Mouse (Mus musculus) gastrocnemius, postnatal 10 days (tissue): Measurements from ENCODE around the gene Gna11. TPM values are rescaled to one million over a fixed set of nuclear protein-coding genes. Genes with fewer than 3 reads are reported as not detected.

Source experiments
- DNase-seq: peaks from one replicate; pipeline ENCODE4 v3.0.0; 2021; ENCODE audit warnings: mixed read lengths
- total RNA-seq, 2 experiments: library from RNA; stranded (reverse); gene quantifications; 2 replicates each; pipeline ENCODE4 v1.2.3; 2021

Gene Gna11
- total RNA-seq, 2 experiments from 2014 or later, result 40.6 to 44.8 TPM

GRCm38 (mm10) chr10:81542727-81543460 is 2.1 kb downstream of the Gna11 start:
- no peak for DNase-seq

GRCm38 (mm10) chr10:81541803-81542202 is 3.2 kb downstream of the Gna11 start:
- DNase-seq, result peak; percentile 60

- no peak for DNase-seq
Measured at GRCm38 (mm10) chr10:81541363-81541762, 3.6 kb downstream of the Gna11 start.

GRCm38 (mm10) chr10:81538321-81539048 is 6.5 kb downstream of the Gna11 start:
- no peak for DNase-seq

GRCm38 (mm10) chr10:81537429-81537828 is 7.6 kb downstream of the Gna11 start:
- no peak for DNase-seq

GRCm38 (mm10) chr10:81536734-81537133 is 8.3 kb downstream of the Gna11 start:
- DNase-seq, result peak; percentile 56

GRCm38 (mm10) chr10:81534826-81535225 is 10.2 kb downstream of the Gna11 start:
- DNase-seq, result no peak

GRCm38 (mm10) chr10:81526779-81527178 is 18.2 kb downstream of the Gna11 start:
- DNase-seq, result peak; percentile 88

- no peak for DNase-seq
Measured at GRCm38 (mm10) chr10:81525017-81525694, 19.8 kb downstream of the Gna11 start.

GRCm38 (mm10) chr10:81524051-81524605 is 20.9 kb downstream of the Gna11 start, which contains the start of gene Gna15:
Gene Gna15, minus strand, starts transcription at chr10:81524225.
- DNase-seq, result no peak

- DNase-seq, result no peak
Measured at GRCm38 (mm10) chr10:81523570-81523969, 21.4 kb downstream of the Gna11 start.

GRCm38 (mm10) chr10:81523142-81523541 is 21.8 kb downstream of the Gna11 start:
- DNase-seq, result no peak

GRCm38 (mm10) chr10:81519978-81520365 is 25.0 kb downstream of the Gna11 start:
- no peak for DNase-seq

GRCm38 (mm10) chr10:81519227-81519977 is 25.6 kb downstream of the Gna11 start:
- DNase-seq, result no peak

GRCm38 (mm10) chr10:81518546-81518945 is 26.4 kb downstream of the Gna11 start:
- DNase-seq, result peak; percentile 79

GRCm38 (mm10) chr10:81517227-81517626 is 27.8 kb downstream of the Gna11 start:
- no peak for DNase-seq

- no peak for DNase-seq
Measured at GRCm38 (mm10) chr10:81513798-81514197, 31.2 kb downstream of the Gna11 start.

GRCm38 (mm10) chr10:81510246-81510810 is 34.7 kb downstream of the Gna11 start:
- no peak for DNase-seq

GRCm38 (mm10) chr10:81507691-81508489 is 37.1 kb downstream of the Gna11 start:
- no peak for DNase-seq

- no peak for DNase-seq
Measured at GRCm38 (mm10) chr10:81507095-81507494, 37.9 kb downstream of the Gna11 start.
